Mouse (Mus musculus): ENCODE measurements at regions not wholly inside any gene's neighbourhood (a gene's known extent, or its start where the extent isn't known, plus 50 kb on each side); places are given as distances from the start of the nearest gene placed in this dataset.

DNA sequence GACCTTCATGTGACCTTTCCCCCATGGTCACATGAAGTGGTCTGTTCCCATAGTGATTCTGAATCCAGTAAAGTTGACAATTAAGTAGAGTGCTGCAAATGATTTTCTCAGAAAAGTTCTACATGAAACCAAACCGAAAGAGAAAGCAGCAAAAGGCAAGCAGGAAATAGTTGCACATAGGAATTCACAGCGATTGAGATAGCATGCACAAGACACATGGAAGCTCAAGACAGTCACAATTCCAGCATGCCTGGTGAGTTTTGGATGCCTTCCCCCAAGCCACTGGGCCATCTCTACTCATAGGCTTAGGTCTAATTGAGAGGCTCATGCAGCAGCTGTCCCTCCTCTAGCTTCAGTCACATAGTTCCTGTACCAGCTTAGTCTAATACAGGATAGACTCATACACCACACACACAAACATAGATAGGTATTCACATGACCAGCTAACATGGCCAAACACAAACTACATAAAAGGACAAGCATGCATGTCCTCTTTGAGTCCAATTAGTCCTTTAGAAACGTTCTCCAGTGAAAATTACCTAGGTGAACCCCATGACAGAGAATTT, 721.8 kb downstream of the Gsdmc2 start:
- TF ChIP-seq UBTF (IDR thresholded peaks at IDR 0.05; ENCODE audit: borderline replicate concordance, insufficient read depth, low read depth, low read length) (no peak), ZNF384 (IDR thresholded peaks at IDR 0.05; ENCODE audit: low read depth, low read length) (no peak), EP300 (IDR thresholded peaks at IDR 0.05; ENCODE audit: low read depth in 1 of 2, low read length in 2 of 2) (no peak), GATA1 (IDR thresholded peaks at IDR 0.05; ENCODE audit: low read depth, low read length) (no peak), CTCF (IDR thresholded peaks at IDR 0.05 in 2 of 3, conservative IDR thresholded peaks at IDR 0.05 in 1 of 3; ENCODE audit: control insufficient read depth in 1 of 3, insufficient read depth in 1 of 3, low read depth in 2 of 3, low read length in 3 of 3, poor library complexity in 1 of 3, severe bottlenecking in 1 of 3) (no peak), POLR2AphosphoS5 (IDR thresholded peaks at IDR 0.05; ENCODE audit: borderline replicate concordance, low read depth, low read length) (no peak), SMC3 (IDR thresholded peaks at IDR 0.05; ENCODE audit: low read depth, low read length) (no peak), MXI1 (IDR thresholded peaks at IDR 0.05; ENCODE audit: low read depth, low read length) (no peak), ZMIZ1 (IDR thresholded peaks at IDR 0.05; ENCODE audit: low read depth, low read length) (no peak), POLR2A (IDR thresholded peaks at IDR 0.05; ENCODE audit: control insufficient read depth in 1 of 2, insufficient read depth in 1 of 2, low read depth in 1 of 2, low read length in 2 of 2, poor library complexity in 1 of 2) (no peak), MYC (IDR thresholded peaks at IDR 0.05; ENCODE audit: low read depth, low read length) (no peak)
